Mouse (Mus musculus): ENCODE results near the gene Mrpl44. TPM values are rescaled to one million over a fixed set of nuclear protein-coding genes. Genes with fewer than 3 reads are reported as not detected.

Gene Mrpl44
- polyA plus RNA-seq, 1 experiment from 2014 or later, result 49.7 TPM

GRCm38 (mm10) chr1:79806865-79807264 lies 31.0 kb downstream of the Mrpl44 start:
- Histone ChIP-seq H3K36me3 (peaks cover 49% of the 10 kb centered on the region), H3K4me1 (peaks cover 6% of the 10 kb centered on the region), H3K27ac (no peak overlapping the region), H3K4me2 (no peak overlapping the region), H3K4me3 (no peak overlapping the region), H3K9me3 (no peaks in the 10 kb centered on the region), H3K9ac (no peak overlapping the region), H3K27me3 (no peaks in the 10 kb centered on the region)
- WGBS, result 79% methylated on average over 5 of the region's 5 CpGs
- no peak for ATAC-seq (ENCODE audit: insufficient number of reproducible peaks, insufficient read depth, low FRiP score, low TSS enrichment, low read depth)

DNA sequence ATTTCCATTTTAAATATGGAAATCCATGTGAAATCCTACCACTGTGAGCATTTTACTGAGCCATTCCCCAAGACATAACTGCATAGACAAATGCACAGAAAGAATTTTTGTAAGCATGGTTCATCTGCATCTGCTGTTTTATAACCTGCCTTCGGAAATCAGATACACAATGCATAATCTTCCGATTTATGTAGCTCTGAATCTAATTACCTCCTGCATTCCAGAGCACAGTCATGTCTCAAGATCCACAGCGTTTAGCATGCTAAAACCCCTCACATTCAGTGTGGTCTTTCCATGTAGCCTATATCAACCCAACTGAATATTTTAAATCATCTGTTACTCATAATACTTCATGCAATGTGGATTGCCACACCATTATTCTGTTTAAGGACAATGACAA lies 33.6 kb downstream of the Mrpl44 start:
- no peaks in the 10 kb centered on the region for H3K27me3 ChIP-seq
- no peak for ATAC-seq (ENCODE audit: insufficient number of reproducible peaks, insufficient read depth, low FRiP score, low TSS enrichment, low read depth)
- H3K4me2 ChIP-seq, result no peak overlapping the region
- no peak overlapping the region for H3K9ac ChIP-seq
- no peaks in the 10 kb centered on the region for H3K9me3 ChIP-seq
- no peak overlapping the region for H3K4me3 ChIP-seq
- H3K36me3 ChIP-seq, result peaks cover 53% of the 10 kb centered on the region
- H3K27ac ChIP-seq, result no peak overlapping the region
- H3K4me1 ChIP-seq, result peaks cover 3% of the 10 kb centered on the region; the same call in 1 of the 2 replicates
- WGBS, result 36% methylated on average over 3 of the region's 3 CpGs

- Histone ChIP-seq H3K9me3 (no peaks in the 10 kb centered on the region), H3K36me3 (peaks cover 83% of the 10 kb centered on the region), H3K27ac (no peak overlapping the region), H3K4me1 (no peaks in the 10 kb centered on the region), H3K4me2 (no peak overlapping the region), H3K4me3 (no peak overlapping the region), H3K27me3 (no peaks in the 10 kb centered on the region), H3K9ac (no peak overlapping the region)
- ATAC-seq (ENCODE audit: insufficient number of reproducible peaks, insufficient read depth, low FRiP score, low TSS enrichment, low read depth), result no peak
- 93% methylated on average over 3 of the region's 3 CpGs for WGBS
These were observed 39.6 kb downstream of the Mrpl44 start for GRCm38 (mm10) chr1:79815446-79815845.

DNA sequence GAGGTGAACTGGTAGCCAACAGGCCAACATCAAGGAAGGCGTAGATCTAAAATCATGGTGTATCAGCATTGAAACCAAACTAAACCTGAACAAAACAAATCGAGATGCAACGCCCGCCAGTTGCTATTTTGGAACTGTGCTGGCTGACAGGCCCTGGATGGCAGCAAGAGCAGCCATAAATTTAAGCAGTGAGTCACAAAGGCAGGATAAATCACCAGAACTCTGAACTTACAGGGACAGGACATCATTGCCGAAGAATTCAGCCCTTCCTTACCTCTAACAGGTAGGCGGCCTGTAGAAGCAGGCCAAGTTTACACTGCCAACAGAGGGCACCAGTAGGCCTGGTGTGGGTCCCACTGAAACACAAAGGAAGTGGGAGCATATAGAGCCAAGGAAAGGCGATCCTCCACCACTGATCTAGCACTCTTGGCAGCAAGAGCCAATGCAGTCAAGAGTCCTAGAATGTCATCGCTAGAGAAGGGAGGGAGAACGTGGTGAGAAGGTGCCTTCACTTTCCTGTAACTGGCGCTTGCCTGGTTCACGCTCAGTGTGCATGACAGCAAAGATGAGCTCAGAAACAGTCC lies 43.6 kb downstream of the Mrpl44 start:
- WGBS, result 90% methylated on average over 11 of the region's 11 CpGs
- Histone ChIP-seq H3K27ac (no peak overlapping the region), H3K27me3 (no peaks in the 10 kb centered on the region), H3K4me2 (no peak overlapping the region), H3K4me3 (no peak overlapping the region), H3K9ac (no peak overlapping the region), H3K9me3 (no peaks in the 10 kb centered on the region), H3K4me1 (peaks cover 25% of the 10 kb centered on the region), H3K36me3 (peaks cover 66% of the 10 kb centered on the region)
- no peak for ATAC-seq (ENCODE audit: insufficient number of reproducible peaks, insufficient read depth, low FRiP score, low TSS enrichment, low read depth)

- Histone ChIP-seq H3K4me1 (peaks cover 37% of the 10 kb centered on the region), H3K9me3 (no peaks in the 10 kb centered on the region), H3K4me2 (no peak overlapping the region), H3K4me3 (no peak overlapping the region), H3K27me3 (no peaks in the 10 kb centered on the region), H3K9ac (no peak overlapping the region), H3K27ac (no peak overlapping the region), H3K36me3 (peaks cover 37% of the 10 kb centered on the region)
- WGBS, result 69% methylated on average over 13 of the region's 13 CpGs
- ATAC-seq (ENCODE audit: insufficient number of reproducible peaks, insufficient read depth, low FRiP score, low TSS enrichment, low read depth), result no peak
These were observed 47.1 kb downstream of the Mrpl44 start for GRCm38 (mm10) chr1:79822806-79823525.

GRCm38 (mm10) chr1:79823951-79824633 lies 48.3 kb downstream of the Mrpl44 start:
- H3K4me2 ChIP-seq, result peak overlapping the region; percentile 26

More at GRCm38 (mm10) chr1:79823951-79824633, 48.3 kb downstream of the Mrpl44 start:
- Histone ChIP-seq H3K36me3 (peaks cover 27% of the 10 kb centered on the region), H3K9me3 (no peaks in the 10 kb centered on the region), H3K27ac (peak overlapping the region; percentile 24; the same call in 1 of the 2 replicates), H3K27me3 (no peaks in the 10 kb centered on the region), H3K9ac (no peak overlapping the region), H3K4me1 (peaks cover 37% of the 10 kb centered on the region), H3K4me3 (no peak overlapping the region)
- WGBS, result 70% methylated on average over 14 of the region's 14 CpGs
- no peak for ATAC-seq (ENCODE audit: insufficient number of reproducible peaks, insufficient read depth, low FRiP score, low TSS enrichment, low read depth)

Other genes with a start within 250 kb of the Mrpl44 start
- 0.51 and 1.3 TPM in 2 replicates for gene Ap1s3, start 104.0 kb upstream of the Mrpl44 start, polyA plus RNA-seq (2015; fragmentation: Nextera tagmentation; extraction: Ambion mirVana)
- 35.7 and 38.3 TPM in 2 replicates for gene Wdfy1, start 125 bp downstream of the Mrpl44 start, polyA plus RNA-seq (2015; fragmentation: Nextera tagmentation; extraction: Ambion mirVana)
- 311 and 392 TPM in 2 replicates for gene Serpine2, start 85.2 kb downstream of the Mrpl44 start, polyA plus RNA-seq (2015; fragmentation: Nextera tagmentation; extraction: Ambion mirVana)